Mouse (Mus musculus) kidney, adult 2 months (tissue): ENCODE measurements around the gene Adi1.

ENCODE experiments used
- CTCF ChIP-seq: fragments of 200-500 bp; conservative IDR thresholded peaks from 2 replicates; pipeline ENCODE4 v1.5.1; 2011; ENCODE audit warnings: low read depth, mild to moderate bottlenecking, control low read depth, low read length, moderate library complexity, mixed read lengths; ENCODE audit not compliant: insufficient read depth, insufficient read length
- POLR2A ChIP-seq: fragments of 200-500 bp; IDR thresholded peaks from one replicate; pipeline ENCODE4 v1.6.1; 2011; ENCODE audit warnings: low read depth, low read length, control low read depth

GRCm38 (mm10) chr12:28708154-28708553 is 33.1 kb downstream of the Adi1 start:
- TF ChIP-seq POLR2A (no peak), CTCF (no peak)
